Mouse (Mus musculus) bone marrow, adult 2 months (tissue): ENCODE measurements around the gene Cdh11.

ENCODE experiments used
- CTCF ChIP-seq: fragments of 200-500 bp; IDR thresholded peaks from 2 replicates; pipeline ENCODE4 v1.5.1; 2011; ENCODE audit warnings: low read length, control low read depth; ENCODE audit not compliant: control insufficient read depth, insufficient read depth
- POLR2A ChIP-seq: fragments of 200-500 bp; IDR thresholded peaks from 2 replicates; pipeline ENCODE4 v1.6.1; 2011; ENCODE audit warnings: low read depth, mild to moderate bottlenecking, control low read depth, low read length, borderline replicate concordance; ENCODE audit not compliant: control insufficient read depth

- TF ChIP-seq CTCF (no peak), POLR2A (no peak)
Observed at GRCm38 (mm10) chr8:102656529-102656928, 128.9 kb downstream of the Cdh11 start.
